Mouse (Mus musculus): ENCODE data around the gene Lrrc8c.
"Not testable (repeated sequence)": the region's sequence is repeated elsewhere in the genome, so short reads cannot be mapped to it uniquely, and the experiment has no call there.

Lrrc8c gene

GRCm38 (mm10) chr5:105600998-105601397, 81.8 kb downstream of the Lrrc8c start:
- no peak for DNase-seq (ENCODE audit: low read depth)

DNA sequence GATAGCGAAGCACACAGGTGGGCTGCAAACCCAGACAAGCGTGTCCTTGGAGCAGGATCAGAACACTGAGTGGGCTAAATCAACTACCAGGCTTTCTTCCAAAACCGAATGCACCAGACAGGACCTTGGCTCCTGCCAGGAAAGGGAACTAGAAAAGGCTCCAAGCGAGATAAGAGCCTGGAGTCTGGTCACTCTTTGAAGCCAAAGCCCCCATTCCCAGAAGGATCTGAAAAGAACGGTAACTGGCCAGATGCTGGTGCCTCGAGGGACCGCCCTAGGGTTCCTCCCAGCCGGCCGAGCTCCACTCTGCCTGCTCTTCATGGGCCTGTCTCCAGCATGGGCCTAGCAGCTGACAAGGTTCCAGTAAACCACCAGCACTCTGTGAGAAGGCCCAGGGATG, 83.4 kb downstream of the Lrrc8c start:
- no peak for DNase-seq (ENCODE audit: low read depth)

DNA sequence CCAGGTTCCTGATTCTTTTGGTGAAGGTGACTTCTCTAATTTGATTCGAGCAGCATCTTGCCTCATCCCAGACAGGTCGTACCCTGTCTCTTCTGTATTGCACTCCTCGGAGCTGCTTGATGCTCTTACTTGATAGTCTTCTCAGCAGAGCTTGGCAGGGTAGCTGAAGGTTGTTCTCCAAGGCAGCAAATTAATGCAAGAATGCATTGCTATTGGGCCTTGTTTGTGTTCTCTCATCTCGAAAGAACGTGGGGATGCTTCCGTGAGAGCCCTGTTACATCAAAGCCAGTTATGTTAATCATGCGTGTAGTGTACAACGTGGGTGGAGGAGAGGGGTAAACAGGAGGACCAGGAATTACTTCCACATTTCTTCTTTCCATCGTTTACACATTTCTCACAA, 86.5 kb downstream of the Lrrc8c start:
- DNase-seq (ENCODE audit: low read depth) = no peak

DNA sequence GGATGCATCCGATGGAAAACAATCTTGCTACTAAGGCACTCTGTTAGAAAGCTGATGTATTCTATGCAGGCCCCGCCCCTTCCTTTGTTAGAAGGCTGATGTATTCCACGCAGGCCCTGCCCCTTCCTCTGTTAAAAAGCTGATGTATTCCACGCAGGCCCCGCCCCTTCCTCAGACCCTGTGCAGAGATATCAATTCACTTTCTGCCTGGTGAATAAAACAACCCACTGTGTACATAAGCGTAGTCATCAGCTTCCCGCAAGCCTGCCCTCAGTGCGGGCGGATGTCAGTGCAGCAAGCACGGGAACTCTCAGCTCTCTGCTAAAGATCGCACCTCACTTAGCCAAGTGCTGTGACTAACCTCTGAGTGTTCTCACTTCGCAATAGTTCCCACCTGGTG, 90.5 kb downstream of the Lrrc8c start:
- no peak for DNase-seq (ENCODE audit: low read depth)

DNA sequence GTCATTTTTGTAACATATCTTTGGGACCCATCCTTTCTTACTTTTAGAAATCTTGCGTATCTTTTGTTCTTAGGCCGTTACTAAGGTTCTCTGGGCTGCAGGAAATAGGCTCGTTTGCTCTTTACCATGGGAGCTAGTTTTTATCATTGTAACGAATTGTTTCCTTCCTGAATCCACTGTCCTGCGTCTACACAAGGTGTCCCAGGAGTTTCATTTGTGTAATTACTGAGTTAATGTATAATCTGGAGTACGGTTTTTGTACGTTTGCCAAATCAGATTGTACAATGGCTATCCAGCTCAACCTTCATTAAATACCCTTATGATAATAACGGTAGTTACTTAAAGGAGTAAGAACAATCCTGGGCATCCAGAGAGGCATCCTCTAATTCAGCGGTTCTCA, 93.8 kb downstream of the Lrrc8c start:
- DNase-seq (ENCODE audit: low read depth) = no peak

DNA sequence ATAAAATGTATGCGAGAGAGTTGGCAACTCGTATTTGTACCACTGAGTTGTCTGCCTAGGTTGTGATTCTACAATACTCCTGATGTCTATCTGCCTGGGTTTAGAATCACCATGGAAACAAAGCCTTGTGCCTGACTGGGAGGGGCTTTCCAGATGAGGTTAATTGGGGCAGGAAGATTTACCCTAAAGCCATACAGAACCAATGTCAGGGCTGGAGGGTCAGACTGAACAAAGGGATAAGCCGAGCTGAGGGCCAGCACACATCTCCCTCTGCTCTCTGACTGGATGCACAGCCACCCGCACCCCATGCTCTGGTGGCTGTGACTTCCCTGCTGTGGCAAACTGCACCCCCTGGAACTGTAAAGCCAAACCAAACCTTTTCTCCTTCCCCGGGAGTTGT, 94.8 kb downstream of the Lrrc8c start:
- DNase-seq (ENCODE audit: low read depth) = no peak

GRCm38 (mm10) chr5:105614682-105615434, 95.7 kb downstream of the Lrrc8c start:
- no peak for DNase-seq (ENCODE audit: low read depth)

- DNase-seq (ENCODE audit: low read depth) = no peak
Measured at GRCm38 (mm10) chr5:105615871-105616454, 96.8 kb downstream of the Lrrc8c start.

- no peak for DNase-seq (ENCODE audit: low read depth)
Measured at GRCm38 (mm10) chr5:105616538-105616937, 97.3 kb downstream of the Lrrc8c start.

- no peak for DNase-seq (ENCODE audit: low read depth)
Measured at GRCm38 (mm10) chr5:105618510-105618909, 99.3 kb downstream of the Lrrc8c start.

- DNase-seq (ENCODE audit: low read depth) = no peak
Measured at GRCm38 (mm10) chr5:105619666-105620065, 100.5 kb downstream of the Lrrc8c start.

- no peak for DNase-seq (ENCODE audit: low read depth)
Measured at GRCm38 (mm10) chr5:105620505-105621116, 101.4 kb downstream of the Lrrc8c start.

GRCm38 (mm10) chr5:105623074-105623713, 104.0 kb downstream of the Lrrc8c start:
- no peak for DNase-seq (ENCODE audit: low read depth)

DNA sequence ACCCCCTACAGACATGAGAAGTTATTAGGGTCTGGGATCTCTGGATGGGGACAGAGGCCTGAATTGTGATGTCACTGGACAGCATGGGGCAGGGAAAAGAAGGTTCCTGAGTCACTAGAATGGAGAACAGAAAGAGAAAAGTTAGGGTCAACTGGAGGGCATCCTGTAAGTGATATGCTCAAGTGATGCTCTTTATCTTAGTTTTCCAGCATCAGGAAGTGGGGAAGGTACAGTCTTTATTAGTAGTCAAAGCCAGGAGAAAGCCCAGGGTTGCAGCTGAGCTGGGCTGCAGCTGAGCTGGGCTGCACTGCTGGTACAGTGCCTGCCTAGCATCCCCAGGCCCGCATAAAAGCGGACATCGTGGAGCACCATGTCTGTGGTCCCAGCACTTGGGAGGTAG, 105.1 kb downstream of the Lrrc8c start:
- DNase-seq (ENCODE audit: low read depth) = no peak

DNA sequence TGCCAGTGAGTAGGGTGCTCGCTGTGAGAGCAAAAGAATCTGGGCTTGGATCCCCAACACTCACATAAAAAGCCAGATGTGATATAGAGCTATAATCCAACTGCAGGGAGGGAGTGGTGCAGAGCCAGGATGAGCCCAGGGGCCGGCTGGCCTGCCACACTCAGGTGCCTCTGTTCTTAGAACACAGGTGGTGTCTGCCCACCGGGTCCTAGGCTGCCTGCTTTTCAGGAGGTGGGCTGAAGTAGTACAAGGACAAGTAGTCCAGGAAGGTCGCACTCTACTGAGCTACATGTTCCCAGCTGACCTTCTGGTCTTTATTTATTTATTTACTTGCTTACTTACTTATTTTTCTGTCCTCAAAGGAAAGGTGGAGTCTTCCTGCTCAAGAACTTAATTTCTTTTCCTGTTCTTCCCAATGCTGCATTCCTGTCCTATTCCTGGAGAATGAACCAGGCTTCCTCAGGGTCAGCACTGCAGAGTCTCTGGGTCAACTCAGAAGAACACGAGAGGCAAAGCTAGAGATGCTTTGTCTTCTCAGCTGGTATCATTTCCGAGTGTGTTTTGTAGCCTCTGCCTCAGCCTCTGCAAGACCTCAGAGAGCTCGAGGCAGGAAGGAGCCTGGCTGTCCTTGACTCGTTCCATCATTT, 106.4 kb downstream of the Lrrc8c start:
- no peak for DNase-seq (ENCODE audit: low read depth)

DNA sequence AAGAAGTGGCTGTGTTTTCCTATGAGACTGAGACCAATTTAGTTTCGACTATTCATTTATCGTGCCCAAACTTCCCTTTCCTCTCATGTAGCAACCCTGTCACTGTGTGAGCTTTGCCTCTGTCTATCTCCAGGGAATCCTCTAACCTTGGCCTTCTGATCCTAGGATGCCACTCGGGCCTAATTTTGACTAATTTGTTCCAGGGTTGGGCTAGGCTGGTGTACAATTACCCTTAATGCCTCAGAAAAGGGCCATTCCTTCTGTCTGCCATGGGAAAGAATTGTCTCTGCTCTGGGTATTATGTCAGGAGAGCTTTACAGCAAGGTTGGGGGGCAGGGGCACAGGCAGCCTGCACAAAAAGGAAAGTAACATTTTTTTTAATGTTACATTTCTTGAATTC, 107.2 kb downstream of the Lrrc8c start:
- DNase-seq (ENCODE audit: low read depth) = no peak

DNA sequence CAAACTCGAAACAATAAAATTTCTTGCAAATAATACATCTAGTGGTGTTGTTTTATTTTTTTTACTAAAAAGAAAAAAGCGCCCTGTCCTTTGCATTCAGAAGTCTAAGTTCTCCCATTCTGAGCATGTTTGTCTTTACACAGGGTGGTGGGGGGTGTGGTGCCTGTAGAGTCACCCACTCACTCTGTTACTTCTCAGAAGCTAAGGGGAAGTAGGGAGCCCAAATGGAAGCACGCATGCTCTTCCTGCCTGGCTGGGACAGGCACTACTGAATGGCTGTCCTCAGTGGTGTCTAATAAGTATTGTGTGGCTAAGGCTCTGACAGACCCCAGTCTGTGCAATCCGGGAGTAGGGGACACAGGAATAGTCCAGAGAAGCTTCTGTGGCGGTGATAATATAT, 107.9 kb downstream of the Lrrc8c start:
- no peak for DNase-seq (ENCODE audit: low read depth)

GRCm38 (mm10) chr5:105629955-105630354, 110.8 kb downstream of the Lrrc8c start:
- DNase-seq (ENCODE audit: low read depth) = no peak

- no peak for DNase-seq (ENCODE audit: low read depth)
Measured at GRCm38 (mm10) chr5:105632066-105632465, 112.9 kb downstream of the Lrrc8c start.

GRCm38 (mm10) chr5:105635576-105635975, 116.4 kb downstream of the Lrrc8c start:
- no peak for DNase-seq (ENCODE audit: low read depth)

DNA sequence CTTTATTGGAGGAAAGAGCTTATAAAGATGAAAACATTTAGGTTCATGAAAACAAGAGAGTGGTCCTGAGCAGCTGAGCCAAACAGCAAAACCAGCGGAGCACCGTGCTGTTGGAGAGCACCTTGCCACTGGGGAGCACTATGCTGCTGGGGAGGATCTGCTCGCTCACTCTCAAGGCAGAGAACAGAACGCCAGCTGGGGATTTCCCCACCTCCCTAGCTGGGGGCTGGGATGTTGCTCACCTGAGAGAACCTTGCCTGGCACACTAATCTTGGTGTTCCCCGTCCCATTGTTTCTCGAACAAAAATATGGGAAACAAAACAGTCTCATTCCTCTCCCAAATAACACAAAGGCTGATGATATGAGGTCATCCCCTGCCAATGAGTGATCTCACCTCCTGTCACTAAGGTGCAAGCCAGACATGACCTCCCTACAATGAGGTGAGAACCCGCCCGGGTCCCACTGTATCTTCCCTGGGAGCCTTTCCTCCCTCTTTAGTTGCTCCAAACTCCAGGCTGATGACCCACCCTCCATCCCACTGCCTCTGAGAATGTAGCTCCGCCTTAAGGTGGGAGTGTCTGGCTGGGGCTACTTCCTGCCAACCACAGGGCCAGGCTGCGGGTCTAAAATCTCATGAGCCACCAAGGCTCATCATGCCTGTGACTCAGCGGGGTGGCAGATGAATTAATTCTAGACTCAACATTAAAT, 117.5 kb downstream of the Lrrc8c start:
- peak; percentile 47 for DNase-seq (ENCODE audit: low read depth)

- not testable (repeated sequence) for DNase-seq (ENCODE audit: low read depth)
Measured at GRCm38 (mm10) chr5:105638266-105638665, 119.1 kb downstream of the Lrrc8c start.
